Comparison of ENCODE assay signal across 7 mouse cellular contexts in genomic region chr13:94285281-94285871, GRCm38 (mm10). TPM values are rescaled to one million over a fixed set of nuclear protein-coding genes. Genes with fewer than 3 reads are reported as not detected.
DNase-seq lines count a peak whose midpoint lies in the region; ATAC-seq and TF ChIP-seq lines count a peak whose summit lies in the region.

Gene Scamp1 (minus strand): TSS chr13:94285857.

- H3K4me1 ChIP-seq in embryonic facial prominence, embryonic 14.5 days (ENCODE audit: control insufficient read depth, insufficient read depth, low read length), result 0 out of 2 replicates have a peak, but pooled peaks cover 5% of the 10 kb centered on the region
- peaks cover 1% of the 10 kb centered on the region; the same call in 1 of the 2 replicates for H3K4me1 ChIP-seq in heart, adult 2 months (ENCODE audit: control insufficient read depth, insufficient read depth, low read length)
- H3K4me1 ChIP-seq in kidney, adult 2 months (ENCODE audit: control insufficient read depth, insufficient read depth, low read length), result no peaks in the 10 kb centered on the region
- H3K4me1 ChIP-seq in limb, embryonic 11.5 days (ENCODE audit: control insufficient read depth, insufficient read depth, low read length), result peaks cover 6% of the 10 kb centered on the region; the same call in 1 of the 2 replicates
- peaks cover 28% of the 10 kb centered on the region for H3K4me1 ChIP-seq in midbrain, embryonic 13.5 days (replicated peaks)

- peak within 1 kb of the TSS; percentile 94 for H3K9ac ChIP-seq in embryonic facial prominence, embryonic 14.5 days (ENCODE audit: low read depth, low read length)
- H3K9ac ChIP-seq in heart, adult 2 months (ENCODE audit: low read depth, low read length), result peak within 1 kb of the TSS; percentile 99
- peak within 1 kb of the TSS; percentile 81 for H3K9ac ChIP-seq in limb, embryonic 11.5 days (ENCODE audit: low read length)
- H3K9ac ChIP-seq in midbrain, embryonic 13.5 days (replicated peaks), result peak within 1 kb of the TSS; percentile 91

- no peak for TF ChIP-seq CTCF in heart, adult 2 months (IDR thresholded peaks at IDR 0.05)
- TF ChIP-seq CTCF in kidney, adult 2 months (conservative IDR thresholded peaks at IDR 0.05; ENCODE audit: insufficient read depth, insufficient read length, low read depth, low read length), result no peak

- no peaks in the 10 kb centered on the region for H3K27me3 ChIP-seq in embryonic facial prominence, embryonic 14.5 days (replicated peaks; ENCODE audit: control insufficient read depth, insufficient read depth, low read length)
- no peaks in the 10 kb centered on the region for H3K27me3 ChIP-seq in heart, adult 2 months (ENCODE audit: control insufficient read depth, insufficient read depth, low read length)
- H3K27me3 ChIP-seq in kidney, adult 2 months (replicated peaks; ENCODE audit: control insufficient read depth, insufficient read depth, low read length), result no peaks in the 10 kb centered on the region
- no peaks in the 10 kb centered on the region for H3K27me3 ChIP-seq in limb, embryonic 11.5 days (ENCODE audit: control insufficient read depth, insufficient read depth, low read length)
- no peaks in the 10 kb centered on the region; the same call in 1 of the 2 replicates for H3K27me3 ChIP-seq in midbrain, embryonic 13.5 days

- peak within 1 kb of the TSS; percentile 80 for H3K4me2 ChIP-seq in embryonic facial prominence, embryonic 14.5 days (ENCODE audit: low read depth, low read length)
- peak within 1 kb of the TSS; percentile 62 for H3K4me2 ChIP-seq in limb, embryonic 11.5 days (ENCODE audit: low read depth, severe bottlenecking)
- H3K4me2 ChIP-seq in midbrain, embryonic 13.5 days (replicated peaks), result peak within 1 kb of the TSS; percentile 81

- WGBS in embryonic facial prominence, embryonic 14.5 days, result under 1% methylated on average over 31 of the region's 62 CpGs
- WGBS in heart, adult 2 months, result under 1% methylated on average over 62 of the region's 62 CpGs
- under 1% methylated on average over 62 of the region's 62 CpGs for WGBS in kidney, adult 2 months
- WGBS in limb, embryonic 11.5 days, result under 1% methylated on average over 53 of the region's 62 CpGs
- under 1% methylated on average over 58 of the region's 62 CpGs for WGBS in midbrain, embryonic 13.5 days

- H3K79me2 ChIP-seq in heart, adult 2 months (replicated peaks; ENCODE audit: control insufficient read depth, insufficient read depth, low read length), result peaks cover under 1% of the 10 kb centered on the region; the same call in 1 of the 2 replicates

- TF ChIP-seq POLR2A in heart, adult 2 months (IDR thresholded peaks at IDR 0.05; ENCODE audit: insufficient read depth, low read depth, low read length), result 0 out of 2 replicates have a peak, but pooled peaks have one; percentile 25
- no peak for TF ChIP-seq POLR2A in kidney, adult 2 months (IDR thresholded peaks at IDR 0.05; ENCODE audit: low read depth, low read length)

- peak; percentile 74 to 78 for DNase-seq in adrenal gland, postnatal 4 days (ENCODE audit: low spot score in 2 of 2)
- DNase-seq in embryonic facial prominence, embryonic 14.5 days (ENCODE audit: low spot score), result peak; percentile 93
- DNase-seq in heart, adult 2 months, result peak; percentile 92 to 94
- DNase-seq in kidney, adult 2 months, result peak; percentile 94
- peak; percentile 92 for DNase-seq in limb, embryonic 11.5 days (ENCODE audit: low spot score)
- peak; percentile 47 for DNase-seq in spleen, adult 12 weeks (ENCODE audit: low spot score)

- H3K4me3 ChIP-seq in embryonic facial prominence, embryonic 14.5 days (ENCODE audit: low read depth, low read length), result peak within 1 kb of the TSS; percentile 97
- H3K4me3 ChIP-seq in heart, adult 2 months, result peak within 1 kb of the TSS; percentile 80
- H3K4me3 ChIP-seq in kidney, adult 2 months (ENCODE audit: insufficient read depth, low read depth, low read length), result peak within 1 kb of the TSS; percentile 87
- peak within 1 kb of the TSS; percentile 82 for H3K4me3 ChIP-seq in limb, embryonic 11.5 days (ENCODE audit: low read depth, low read length)
- peak within 1 kb of the TSS; percentile 93 for H3K4me3 ChIP-seq in midbrain, embryonic 13.5 days (replicated peaks)

- H3K36me3 ChIP-seq in embryonic facial prominence, embryonic 14.5 days (ENCODE audit: control insufficient read depth, insufficient read depth, low read length), result no peaks in the 10 kb centered on the region
- 0 out of 2 replicates have a peak, but pooled peaks cover 2% of the 10 kb centered on the region for H3K36me3 ChIP-seq in heart, adult 2 months (ENCODE audit: control insufficient read depth, insufficient read depth, low read length)
- H3K36me3 ChIP-seq in kidney, adult 2 months (ENCODE audit: control insufficient read depth, insufficient read depth, low read length), result no peaks in the 10 kb centered on the region
- no peaks in the 10 kb centered on the region for H3K36me3 ChIP-seq in limb, embryonic 11.5 days (ENCODE audit: control insufficient read depth, insufficient read depth, low read length)
- H3K36me3 ChIP-seq in midbrain, embryonic 13.5 days, result no peaks in the 10 kb centered on the region

- H3K27ac ChIP-seq in embryonic facial prominence, embryonic 14.5 days (replicated peaks; ENCODE audit: low read depth, low read length), result peak within 1 kb of the TSS; percentile 84
- H3K27ac ChIP-seq in heart, adult 2 months, result peak within 1 kb of the TSS; percentile 83
- peak within 1 kb of the TSS; percentile 65 for H3K27ac ChIP-seq in kidney, adult 2 months (ENCODE audit: insufficient read depth, low read depth, low read length)
- H3K27ac ChIP-seq in limb, embryonic 11.5 days (replicated peaks; ENCODE audit: low read depth, low read length), result peak within 1 kb of the TSS; percentile 76
- peak within 1 kb of the TSS; percentile 90 for H3K27ac ChIP-seq in midbrain, embryonic 13.5 days

- intact Hi-C loops in heart, adult 2 months (cut with DNase I), result loop anchor here (10.0 kb wide), 1 partner anchor 981 kb away; no protein-coding TSS in a partner anchor

- TF ChIP-seq EP300 in heart, adult 2 months (IDR thresholded peaks at IDR 0.05; ENCODE audit: insufficient read depth, low read depth, low read length), result no peak

- no peaks in the 10 kb centered on the region for H3K9me3 ChIP-seq in embryonic facial prominence, embryonic 14.5 days (ENCODE audit: control insufficient read depth, low read length)
- H3K9me3 ChIP-seq in limb, embryonic 11.5 days (ENCODE audit: control insufficient read depth, low read length), result no peaks in the 10 kb centered on the region
- H3K9me3 ChIP-seq in midbrain, embryonic 13.5 days, result no peaks in the 10 kb centered on the region

- ATAC-seq in embryonic facial prominence, embryonic 14.5 days (ENCODE audit: low read depth), result peak; percentile 98
- ATAC-seq in limb, embryonic 11.5 days (ENCODE audit: insufficient number of reproducible peaks, low FRiP score, low TSS enrichment, low read depth), result peak; percentile 97
- peak; percentile 98 for ATAC-seq in midbrain, embryonic 13.5 days

RNA-seq across cellular contexts. Expression of gene Scamp1, which starts in this region (rescaled TPM):
- 10 to 100 TPM; 48.1 to 50.1 TPM for total RNA-seq in adrenal gland, postnatal 4 days (2021)
- polyA plus RNA-seq in embryonic facial prominence, embryonic 14.5 days (2014; fragmentation: Nextera tagmentation; extraction: Ambion mirVana), result 25.2 and 29.2 TPM in 2 replicates
- 10 to 100 TPM; 32.3 to 33.3 TPM for total RNA-seq in heart, adult 2 months (2021)
- 12.5 and 27.7 TPM in 2 replicates for polyA plus RNA-seq in heart, adult 2 months (2012; rRNA removed)
- polyA plus RNA-seq in kidney, adult 2 months (2012; rRNA removed), result 21.3 and 22.3 TPM in 2 replicates
- 29.6 and 33.1 TPM in 2 replicates for polyA plus RNA-seq in limb, embryonic 11.5 days (2014; fragmentation: Nextera tagmentation; extraction: Ambion mirVana)
- polyA plus RNA-seq in midbrain, embryonic 13.5 days (2015; fragmentation: Nextera tagmentation; extraction: Ambion mirVana), result 121 and 129 TPM in 2 replicates

Comparison
In these comparisons a context has a peak if more than half of its experiments do, and no peak if none do; other contexts are left out.
1. Peak in every context shown above with its lines: DNase-seq, ATAC-seq, H3K4me3 ChIP-seq and H3K27ac ChIP-seq.